Mouse (Mus musculus) megakaryocyte, embryonic 14.5 days (primary cell): ENCODE results near the gene Sh3bgrl.

Source experiments
- FLI1 ChIP-seq: IDR thresholded peaks from 2 replicates; pipeline ENCODE4 v1.6.1; 2012; ENCODE audit warnings: low read length, inconsistent platforms, mixed read lengths
- GATA1 ChIP-seq: IDR thresholded peaks from 3 replicates; pipeline ENCODE4 v1.6.1; 2012; ENCODE audit warnings: mixed read lengths, low read length, inconsistent platforms, borderline replicate concordance

GRCm38 (mm10) chrX:109184706-109185478 is 89.7 kb downstream of the Sh3bgrl start:
- no peak for TF ChIP-seq GATA1
- no peak for TF ChIP-seq FLI1
